Mouse (Mus musculus) left cerebral cortex, postnatal 14 days (tissue): ENCODE measurements around the gene Plxdc1. TPM values are rescaled to one million over a fixed set of nuclear protein-coding genes. Genes with fewer than 3 reads are reported as not detected.

ENCODE experiments used
- DNase-seq, 2 experiments: peaks; one replicate each; pipeline ENCODE4 v3.0.0; 2021 to 2022; ENCODE audit warnings: low spot score in 2 of 2, mixed read lengths in 1 of 2
- intact Hi-C: fragments of 180-260 bp; cut with DNase I; formaldehyde crosslinking; loops from one replicate; pipeline ENCODE4 v1.15.1; 2025
- total RNA-seq, 2 experiments: library from RNA; stranded (reverse); gene quantifications; 2 replicates each; pipeline ENCODE4 v1.2.3; 2021

Gene Plxdc1
- total RNA-seq, 2 experiments from 2014 or later, result 9.8 to 14.9 TPM

GRCm38 (mm10) chr11:97942420-97943111, 43.7 kb downstream of the Plxdc1 start:
- intact Hi-C loops, result no loop called here
- no peak for DNase-seq

DNA sequence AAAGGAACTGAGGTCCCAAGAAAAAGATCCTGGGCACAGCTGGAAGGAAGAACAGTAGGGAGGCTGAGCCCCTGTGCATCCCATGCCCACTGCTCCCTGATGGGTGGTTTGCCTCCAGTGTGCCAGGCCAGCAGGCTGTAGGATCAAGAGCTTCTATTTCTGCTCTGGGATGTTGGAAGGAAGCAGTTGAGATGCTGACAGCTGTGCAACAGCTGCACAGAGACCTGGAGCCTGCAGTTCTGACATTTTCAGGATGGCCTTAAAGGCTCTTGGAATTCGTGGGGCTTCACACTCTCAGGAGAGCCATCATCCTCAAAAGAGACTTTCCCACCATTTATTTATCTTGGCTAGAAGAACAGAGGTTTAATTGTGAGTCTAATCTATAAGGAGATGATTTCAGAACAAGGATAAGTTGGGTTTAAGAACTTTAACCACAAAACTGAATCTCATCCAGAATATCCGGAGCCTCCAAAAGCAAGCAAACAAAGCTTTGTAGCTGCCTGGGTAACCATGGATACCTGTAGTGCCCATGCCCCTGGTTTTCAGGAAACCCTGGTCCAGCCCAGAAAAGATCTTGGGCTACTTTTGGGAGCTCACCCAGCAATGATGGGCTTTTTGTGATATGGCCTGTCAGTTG, 48.7 kb downstream of the Plxdc1 start:
- intact Hi-C loops, result no loop called here
- no peak for DNase-seq

- peak; percentile 43 to 56 for DNase-seq
- intact Hi-C loops, result no loop called here
Measured at GRCm38 (mm10) chr11:97936758-97937157, 49.5 kb downstream of the Plxdc1 start.

GRCm38 (mm10) chr11:97935913-97936575, 50.2 kb downstream of the Plxdc1 start:
- intact Hi-C loops, result no loop called here
- no peak for DNase-seq

DNA sequence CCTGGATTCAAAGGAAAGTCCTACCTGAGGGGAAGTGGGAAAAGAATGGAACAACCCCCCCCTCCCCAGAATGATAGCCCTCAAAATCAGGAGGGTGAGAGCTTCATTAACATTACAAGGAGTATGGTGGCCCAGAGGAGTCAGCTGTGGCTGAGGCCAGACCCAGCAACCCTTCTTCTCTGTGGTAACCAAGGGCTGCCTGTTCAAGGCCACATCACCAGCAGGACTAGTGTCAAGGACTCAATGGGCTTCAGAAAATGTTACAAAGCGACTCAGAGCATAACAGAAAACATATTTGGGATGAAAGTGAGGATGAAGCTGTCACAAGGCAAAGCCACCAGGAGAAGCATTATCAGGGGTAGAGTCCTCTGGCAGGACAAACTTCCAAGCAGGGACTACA, 52.7 kb downstream of the Plxdc1 start:
- intact Hi-C loops, result no loop called here
- no peak for DNase-seq

DNA sequence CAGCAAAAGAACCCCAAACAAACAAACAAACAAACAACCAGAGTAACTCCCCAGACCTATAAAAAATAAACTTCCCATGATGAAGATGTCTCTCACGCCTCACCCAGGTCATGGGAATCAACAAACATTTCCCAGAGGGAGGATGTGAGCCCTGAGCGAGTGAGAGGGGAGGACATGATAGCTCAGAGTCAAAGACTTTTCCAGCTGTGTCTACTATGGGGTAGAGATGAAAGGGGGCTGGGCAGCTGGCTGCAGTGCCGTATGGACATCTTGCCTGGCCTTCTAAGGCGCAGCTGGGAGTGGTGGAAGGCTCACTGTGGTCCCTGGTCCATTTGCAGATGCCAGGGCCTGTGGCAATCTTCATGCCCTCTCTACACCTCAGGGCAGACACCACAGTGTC, 57.3 kb downstream of the Plxdc1 start:
- intact Hi-C loops, result no loop called here

GRCm38 (mm10) chr11:97924217-97924616, 62.0 kb downstream of the Plxdc1 start:
- intact Hi-C loops, result no loop called here
- DNase-seq, result no peak

More for the DNA sequence above, 57.3 kb downstream of the Plxdc1 start:
- DNase-seq, result no peak

GRCm38 (mm10) chr11:97923639-97924038, 62.6 kb downstream of the Plxdc1 start:
- intact Hi-C loops, result no loop called here

GRCm38 (mm10) chr11:97915974-97916503, 70.2 kb downstream of the Plxdc1 start:
- no peak for DNase-seq
- intact Hi-C loops, result no loop called here

More at GRCm38 (mm10) chr11:97923639-97924038, 62.6 kb downstream of the Plxdc1 start:
- no peak for DNase-seq

DNA sequence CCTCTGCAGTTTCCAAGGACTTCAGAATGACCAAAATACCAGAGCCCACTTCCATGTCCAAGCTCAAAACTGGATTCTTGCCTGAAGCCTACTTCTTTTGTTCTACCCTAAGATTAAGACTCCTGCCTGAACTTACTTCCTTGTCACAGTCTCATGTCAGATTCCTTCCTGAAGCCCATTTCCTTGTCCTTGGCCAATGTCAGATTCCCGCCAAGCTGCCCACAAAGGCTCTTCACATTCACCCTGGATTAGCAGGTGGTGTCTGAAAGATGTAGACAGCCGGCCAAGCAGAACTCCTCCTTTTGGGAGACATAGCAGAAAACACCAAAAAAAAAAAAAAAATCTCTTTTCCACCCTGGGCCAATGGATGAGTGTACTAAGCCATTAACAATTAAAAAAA, 70.8 kb downstream of the Plxdc1 start:
- no peak for DNase-seq
- intact Hi-C loops, result no loop called here

- intact Hi-C loops, result no loop called here
- no peak for DNase-seq
Measured at GRCm38 (mm10) chr11:97913111-97913510, 73.1 kb downstream of the Plxdc1 start.

DNA sequence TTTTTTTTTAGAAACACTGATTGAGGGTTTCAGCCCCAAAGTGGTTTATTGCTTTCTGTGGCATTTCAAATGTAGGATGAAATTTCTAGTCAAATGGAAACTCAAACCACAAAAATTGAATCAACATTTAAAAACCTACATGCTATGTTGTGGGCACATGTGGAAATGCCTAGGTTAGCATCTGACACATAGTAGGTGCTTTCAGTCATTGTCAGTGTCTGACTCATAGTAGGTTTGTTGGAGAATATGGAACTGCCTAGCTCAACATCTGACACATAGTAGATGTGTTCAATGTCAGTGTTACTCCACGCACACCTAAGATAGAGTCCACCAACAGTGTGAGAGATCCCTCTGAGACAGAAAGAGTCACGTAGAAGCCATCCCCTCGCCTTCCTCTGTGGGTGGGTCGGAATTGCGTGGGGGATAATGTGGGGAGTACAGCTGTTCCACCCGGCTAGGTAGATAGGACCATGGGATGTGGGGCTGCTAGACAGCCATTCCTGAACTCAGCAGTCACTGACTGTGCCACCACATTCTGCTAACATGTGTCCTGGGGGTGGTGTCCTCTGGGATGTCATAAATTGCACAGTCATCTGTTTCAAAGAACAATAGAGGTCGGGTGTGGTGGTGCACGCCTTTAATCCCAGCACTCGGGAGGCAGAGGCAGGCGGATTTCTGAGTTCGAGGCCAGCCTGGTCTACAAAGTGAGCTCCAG, 77.5 kb downstream of the Plxdc1 start:
- intact Hi-C loops, result no loop called here
- DNase-seq, result no peak

DNA sequence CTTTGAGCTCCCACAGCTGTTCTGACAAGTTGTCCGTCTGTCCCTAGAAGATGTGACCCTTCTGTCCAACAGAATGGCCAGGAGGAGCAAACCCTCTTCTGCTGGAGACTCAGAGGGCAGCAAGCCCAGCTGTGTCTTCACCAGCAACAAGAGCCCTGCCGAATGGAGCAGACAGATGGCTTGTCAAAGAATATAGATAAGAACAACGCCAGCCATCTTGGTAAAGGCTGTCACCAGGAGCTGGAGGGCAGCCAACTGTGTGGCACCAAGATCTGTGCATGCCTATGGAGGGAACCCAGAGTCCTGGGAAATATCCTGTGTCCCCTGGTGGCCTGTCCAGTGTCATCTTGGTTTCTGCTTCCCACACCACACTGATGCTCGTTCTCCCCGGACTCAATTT, 78.3 kb downstream of the Plxdc1 start:
- intact Hi-C loops, result no loop called here
- DNase-seq, result no peak

GRCm38 (mm10) chr11:97906905-97907304, 79.3 kb downstream of the Plxdc1 start:
- intact Hi-C loops, result no loop called here
- DNase-seq, result no peak

GRCm38 (mm10) chr11:97905941-97906340, 80.3 kb downstream of the Plxdc1 start:
- intact Hi-C loops, result no loop called here
- DNase-seq, result no peak

DNA sequence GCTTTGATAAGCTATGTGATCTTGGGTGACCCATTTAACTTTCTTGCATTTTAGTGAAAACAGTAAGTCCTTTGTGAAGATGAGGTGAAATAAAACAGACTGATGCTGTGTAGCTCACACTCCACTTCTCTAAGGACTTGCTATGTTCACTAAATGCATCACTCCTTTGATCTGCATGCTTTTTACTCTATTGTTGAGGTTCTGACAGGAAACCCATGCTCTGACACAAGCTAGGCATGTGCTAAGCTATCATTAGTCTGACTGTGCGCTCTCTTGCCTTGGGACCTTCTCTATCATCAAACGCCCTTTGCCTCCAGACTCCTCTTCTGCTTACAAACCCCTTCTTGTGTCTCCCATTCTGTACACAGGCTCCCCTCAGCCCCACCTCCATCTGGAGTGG, 80.7 kb downstream of the Plxdc1 start:
- DNase-seq, result no peak
- intact Hi-C loops, result no loop called here

DNA sequence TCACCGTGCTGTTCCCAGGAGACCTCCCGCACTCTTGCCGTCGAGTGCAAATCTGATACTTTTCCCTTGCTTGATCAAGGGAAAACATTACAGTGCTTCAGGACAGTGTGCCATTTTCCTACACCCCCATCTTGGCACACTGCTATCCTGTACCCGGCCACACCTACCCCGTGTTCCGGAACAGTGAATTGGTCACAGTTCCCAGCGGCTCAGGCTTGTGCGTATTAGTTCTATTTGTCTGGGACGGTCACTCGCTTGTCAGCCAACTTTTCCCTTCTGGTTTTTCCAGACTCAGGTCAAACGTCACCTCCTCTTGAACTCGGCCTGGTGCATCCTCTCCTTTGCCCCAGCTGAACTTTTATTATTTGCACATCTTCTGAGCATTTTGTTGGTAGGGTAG, 81.4 kb downstream of the Plxdc1 start:
- intact Hi-C loops, result no loop called here
- no peak for DNase-seq

DNA sequence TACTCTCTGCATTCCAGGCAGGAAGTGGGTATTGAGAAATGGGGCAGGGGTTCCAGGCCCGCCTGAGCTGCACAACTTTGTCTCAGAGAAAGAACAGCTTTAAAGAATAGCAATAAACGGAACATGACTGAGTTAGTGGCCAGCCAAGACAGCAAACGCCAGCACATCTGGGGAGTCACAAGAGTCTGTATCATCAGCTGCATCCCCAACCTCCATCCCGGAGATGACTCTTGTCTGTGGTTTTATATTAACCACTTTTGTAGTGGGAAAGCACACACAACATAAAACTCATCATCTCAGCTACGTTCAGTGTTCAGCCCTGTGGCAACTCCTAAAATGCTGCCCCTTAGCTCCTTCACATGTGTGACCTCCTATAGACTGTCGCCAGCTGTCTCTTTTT, 84.4 kb downstream of the Plxdc1 start:
- intact Hi-C loops, result no loop called here
- DNase-seq, result no peak

GRCm38 (mm10) chr11:97899822-97900221, 86.4 kb downstream of the Plxdc1 start:
- intact Hi-C loops, result loop anchor here (1.0 to 10.0 kb wide), 2 partner anchors 87 to 185 kb away; no protein-coding TSS in a partner anchor
- DNase-seq, result peak; percentile 90 to 95
